Mouse (Mus musculus) kidney, postnatal 0 days (tissue): ENCODE data around the gene Prex1. TPM values are rescaled to one million over a fixed set of nuclear protein-coding genes. Genes with fewer than 3 reads are reported as not detected.

ENCODE experiments used
- ATAC-seq: fragments of 200-750 bp; cut with Nextera tagmentation; replicated peaks from 2 replicates; pipeline ENCODE4 v1.8.0; 2017; ENCODE audit warnings: low read depth, moderate number of reproducible peaks, moderate TSS enrichment, moderate library complexity; ENCODE audit not compliant: low FRiP score
- DNase-seq: peaks from one replicate; pipeline ENCODE4 v3.0.0-alpha.2; 2016; ENCODE audit warnings: low spot score
- H3K27ac ChIP-seq: fragments of 300-500 bp; sonication (generic); 2 replicates; pipeline ENCODE4 v1.5.1; 2014; ENCODE audit warnings: mild to moderate bottlenecking
- H3K27me3 ChIP-seq: fragments of 300-500 bp; sonication (generic); 2 replicates; pipeline ENCODE4 v1.6.1; 2014; ENCODE audit warnings: low read length, mixed read lengths; ENCODE audit not compliant: insufficient read depth
- H3K36me3 ChIP-seq: fragments of 300-500 bp; sonication (generic); 2 replicates; pipeline ENCODE4 v1.6.1; 2014; ENCODE audit warnings: low read length, mixed read lengths; ENCODE audit not compliant: insufficient read depth
- H3K4me1 ChIP-seq: fragments of 300-500 bp; sonication (generic); replicated peaks from 2 replicates; pipeline ENCODE4 v1.6.1; 2014; ENCODE audit warnings: antibody characterized with exemption, low read length, mixed read lengths; ENCODE audit not compliant: insufficient read depth
- H3K4me2 ChIP-seq: fragments of 300-500 bp; sonication (generic); 2 replicates; pipeline ENCODE4 v1.6.1; 2014; ENCODE audit warnings: mild to moderate bottlenecking, low read length, moderate library complexity, mixed read lengths
- H3K4me3 ChIP-seq: fragments of 300-500 bp; sonication (generic); replicated peaks from 2 replicates; pipeline ENCODE4 v1.5.1; 2014; ENCODE audit warnings: low read depth, low read length
- H3K9ac ChIP-seq: fragments of 300-500 bp; sonication (generic); 2 replicates; pipeline ENCODE4 v1.6.1; 2014; ENCODE audit warnings: low read depth, low read length
- H3K9me3 ChIP-seq: fragments of 300-500 bp; sonication (generic); replicated peaks from 2 replicates; pipeline ENCODE4 v1.6.1; 2016; ENCODE audit warnings: low read length, inconsistent platforms, mixed read lengths
- CTCF ChIP-seq: IDR thresholded peaks from 2 replicates; pipeline ENCODE4 v1.5.1; 2016; ENCODE audit warnings: antibody characterized with exemption, low read depth, mild to moderate bottlenecking, moderate library complexity
- WGBS: fragments of 180-500 bp; shearing (Covaris S2); extraction: QIAGEN DNeasy Blood & Tissue Kit; methylation state at CpG from one replicate; pipeline ENCODE4 v1.1.7; 2014; 5-methylcytosine and 5-hydroxymethylcytosine counted together
- polyA plus RNA-seq: library from polyadenylated mRNA; unstranded; fragments of >200 nt; fragmentation: Nextera tagmentation; extraction: Ambion mirVana; gene quantifications from 2 replicates; pipeline ENCODE4 v1.2.1, GENCODE M21; 2015

Prex1 gene
- polyA plus RNA-seq, 1 experiment from 2014 or later = 9.8 TPM

- no peaks in the 10 kb centered on the region for H3K36me3 ChIP-seq
- H3K9ac ChIP-seq = no peak overlapping the region
- no peak for TF ChIP-seq CTCF
- no peak overlapping the region for H3K4me2 ChIP-seq
- ATAC-seq (no peak), DNase-seq (no peak)
- H3K9me3 ChIP-seq = no peaks in the 10 kb centered on the region
- WGBS = 35% methylated on average over 8 of the region's 8 CpGs
- no peaks in the 10 kb centered on the region for H3K27me3 ChIP-seq
- no peak overlapping the region for H3K27ac ChIP-seq
- no peak overlapping the region for H3K4me3 ChIP-seq
- H3K4me1 ChIP-seq = no peaks in the 10 kb centered on the region
Measured at GRCm38 (mm10) chr2:166608509-166608908, 105.1 kb downstream of the Prex1 start.

GRCm38 (mm10) chr2:166606481-166607245 is 107.0 kb downstream of the Prex1 start:
- Histone ChIP-seq H3K27me3 (no peaks in the 10 kb centered on the region), H3K9me3 (no peaks in the 10 kb centered on the region), H3K4me2 (no peak overlapping the region), H3K27ac (no peak overlapping the region), H3K4me3 (no peak overlapping the region), H3K36me3 (no peaks in the 10 kb centered on the region), H3K9ac (no peak overlapping the region), H3K4me1 (no peaks in the 10 kb centered on the region)
- no peak for DNase-seq
- TF ChIP-seq CTCF = no peak
- ATAC-seq = no peak
- WGBS = 52% methylated on average over 17 of the region's 17 CpGs

- no peaks in the 10 kb centered on the region for H3K9me3 ChIP-seq
- ATAC-seq = no peak
- H3K9ac ChIP-seq = no peak overlapping the region
- H3K4me2 ChIP-seq = no peak overlapping the region
- H3K36me3 ChIP-seq = no peaks in the 10 kb centered on the region
- no peak for DNase-seq
- peak; percentile 43; the same call in 1 of the 2 replicates for TF ChIP-seq CTCF
- H3K27ac ChIP-seq = no peak overlapping the region
- 29% methylated on average over 6 of the region's 6 CpGs for WGBS
- H3K4me1 ChIP-seq = no peaks in the 10 kb centered on the region
- H3K4me3 ChIP-seq = no peak overlapping the region
- no peaks in the 10 kb centered on the region for H3K27me3 ChIP-seq
Measured at GRCm38 (mm10) chr2:166606053-166606452, 107.6 kb downstream of the Prex1 start.

GRCm38 (mm10) chr2:166605164-166605831 is 108.3 kb downstream of the Prex1 start:
- DNase-seq (peak; percentile 40), ATAC-seq (no peak)
- no peaks in the 10 kb centered on the region for H3K27me3 ChIP-seq
- no peaks in the 10 kb centered on the region for H3K9me3 ChIP-seq
- peak; percentile 25; the same call in 1 of the 2 replicates for TF ChIP-seq CTCF
- H3K27ac ChIP-seq = no peak overlapping the region
- no peaks in the 10 kb centered on the region for H3K4me1 ChIP-seq
- WGBS = 60% methylated on average over 12 of the region's 12 CpGs
- H3K36me3 ChIP-seq = no peaks in the 10 kb centered on the region
- H3K4me3 ChIP-seq = no peak overlapping the region
- H3K4me2 ChIP-seq = no peak overlapping the region
- no peak overlapping the region for H3K9ac ChIP-seq

GRCm38 (mm10) chr2:166602948-166603347 is 110.7 kb downstream of the Prex1 start:
- no peaks in the 10 kb centered on the region for H3K4me1 ChIP-seq
- no peak for DNase-seq
- H3K9ac ChIP-seq = no peak overlapping the region
- no peak overlapping the region for H3K27ac ChIP-seq
- H3K9me3 ChIP-seq = no peaks in the 10 kb centered on the region
- H3K4me2 ChIP-seq = no peak overlapping the region
- TF ChIP-seq CTCF = no peak
- H3K27me3 ChIP-seq = no peaks in the 10 kb centered on the region
- ATAC-seq = no peak
- 97% methylated on average over 3 of the region's 3 CpGs for WGBS
- H3K36me3 ChIP-seq = no peaks in the 10 kb centered on the region
- H3K4me3 ChIP-seq = no peak overlapping the region

GRCm38 (mm10) chr2:166601420-166601819 is 112.2 kb downstream of the Prex1 start:
- ATAC-seq = no peak
- Histone ChIP-seq H3K27ac (no peak overlapping the region), H3K36me3 (no peaks in the 10 kb centered on the region), H3K9ac (no peak overlapping the region), H3K4me1 (no peaks in the 10 kb centered on the region), H3K4me3 (no peak overlapping the region), H3K4me2 (no peak overlapping the region), H3K27me3 (no peaks in the 10 kb centered on the region), H3K9me3 (no peaks in the 10 kb centered on the region)
- 89% methylated on average over 18 of the region's 18 CpGs for WGBS
- no peak for TF ChIP-seq CTCF
- DNase-seq = no peak
